Mouse (Mus musculus): ENCODE measurements around the gene Gm17545. TPM values are rescaled to one million over a fixed set of nuclear protein-coding genes. Genes with fewer than 3 reads are reported as not detected.

Gm17545 gene
- polyA plus RNA-seq, 1 experiment from 2014 or later = not detected

- DNase-seq (ENCODE audit: low spot score) = peak; percentile 10
- no peaks in the 10 kb centered on the region for H3K36me3 ChIP-seq (ENCODE audit: control insufficient read depth, insufficient read depth, low read length)
- H3K9ac ChIP-seq (ENCODE audit: low read depth, low read length) = no peak overlapping the region
- WGBS = 21% methylated on average over 7 of the region's 7 CpGs
- H3K9me3 ChIP-seq (ENCODE audit: control insufficient read depth, low read length) = no peaks in the 10 kb centered on the region
- ATAC-seq (ENCODE audit: low FRiP score) = no peak
- H3K4me1 ChIP-seq (replicated peaks; ENCODE audit: control insufficient read depth, insufficient read depth, low read length) = no peaks in the 10 kb centered on the region
- no peak overlapping the region for H3K4me2 ChIP-seq (replicated peaks; ENCODE audit: low read depth, low read length)
- no peaks in the 10 kb centered on the region for H3K27me3 ChIP-seq (ENCODE audit: control insufficient read depth, insufficient read depth, low read length)
- H3K27ac ChIP-seq (ENCODE audit: low read depth, low read length) = no peak overlapping the region
- H3K4me3 ChIP-seq (ENCODE audit: low read depth, low read length) = no peak overlapping the region
Observed at GRCm38 (mm10) chr9:22420491-22420890, 33.6 kb upstream of the Gm17545 start.

GRCm38 (mm10) chr9:22422559-22422958 lies 31.5 kb upstream of the Gm17545 start:
- no peak overlapping the region for H3K4me2 ChIP-seq (replicated peaks; ENCODE audit: low read depth, low read length)
- H3K36me3 ChIP-seq (ENCODE audit: control insufficient read depth, insufficient read depth, low read length) = no peaks in the 10 kb centered on the region
- no peak overlapping the region for H3K4me3 ChIP-seq (ENCODE audit: low read depth, low read length)
- H3K9me3 ChIP-seq (ENCODE audit: control insufficient read depth, low read length) = no peaks in the 10 kb centered on the region
- H3K9ac ChIP-seq (ENCODE audit: low read depth, low read length) = no peak overlapping the region
- 76% methylated on average over 1 of the region's 1 CpGs for WGBS
- no peaks in the 10 kb centered on the region for H3K27me3 ChIP-seq (ENCODE audit: control insufficient read depth, insufficient read depth, low read length)
- no peaks in the 10 kb centered on the region for H3K4me1 ChIP-seq (replicated peaks; ENCODE audit: control insufficient read depth, insufficient read depth, low read length)
- ATAC-seq (ENCODE audit: low FRiP score) = no peak
- H3K27ac ChIP-seq (ENCODE audit: low read depth, low read length) = no peak overlapping the region
- DNase-seq (ENCODE audit: low spot score) = no peak

GRCm38 (mm10) chr9:22423507-22423906 lies 30.6 kb upstream of the Gm17545 start:
- Histone ChIP-seq H3K36me3 (ENCODE audit: control insufficient read depth, insufficient read depth, low read length) (no peaks in the 10 kb centered on the region), H3K27ac (ENCODE audit: low read depth, low read length) (no peak overlapping the region), H3K4me1 (replicated peaks; ENCODE audit: control insufficient read depth, insufficient read depth, low read length) (no peaks in the 10 kb centered on the region), H3K9ac (ENCODE audit: low read depth, low read length) (no peak overlapping the region), H3K9me3 (ENCODE audit: control insufficient read depth, low read length) (no peaks in the 10 kb centered on the region), H3K27me3 (ENCODE audit: control insufficient read depth, insufficient read depth, low read length) (no peaks in the 10 kb centered on the region), H3K4me3 (ENCODE audit: low read depth, low read length) (no peak overlapping the region), H3K4me2 (replicated peaks; ENCODE audit: low read depth, low read length) (no peak overlapping the region)
- WGBS = 79% methylated on average over 1 of the region's 1 CpGs
- no peak for DNase-seq (ENCODE audit: low spot score)
- ATAC-seq (ENCODE audit: low FRiP score) = no peak

GRCm38 (mm10) chr9:22424196-22424595 lies 29.9 kb upstream of the Gm17545 start:
- Histone ChIP-seq H3K4me2 (replicated peaks; ENCODE audit: low read depth, low read length) (no peak overlapping the region), H3K27me3 (ENCODE audit: control insufficient read depth, insufficient read depth, low read length) (no peaks in the 10 kb centered on the region), H3K4me1 (replicated peaks; ENCODE audit: control insufficient read depth, insufficient read depth, low read length) (no peaks in the 10 kb centered on the region), H3K27ac (ENCODE audit: low read depth, low read length) (no peak overlapping the region), H3K4me3 (ENCODE audit: low read depth, low read length) (no peak overlapping the region), H3K9me3 (ENCODE audit: control insufficient read depth, low read length) (no peaks in the 10 kb centered on the region), H3K9ac (ENCODE audit: low read depth, low read length) (no peak overlapping the region), H3K36me3 (ENCODE audit: control insufficient read depth, insufficient read depth, low read length) (no peaks in the 10 kb centered on the region)
- WGBS = 80% methylated on average over 10 of the region's 10 CpGs
- no peak for ATAC-seq (ENCODE audit: low FRiP score)
- no peak for DNase-seq (ENCODE audit: low spot score)

- WGBS = 98% methylated on average over 4 of the region's 4 CpGs
- Histone ChIP-seq H3K9me3 (ENCODE audit: control insufficient read depth, low read length) (no peaks in the 10 kb centered on the region), H3K4me1 (replicated peaks; ENCODE audit: control insufficient read depth, insufficient read depth, low read length) (no peaks in the 10 kb centered on the region), H3K4me3 (ENCODE audit: low read depth, low read length) (no peak overlapping the region), H3K36me3 (ENCODE audit: control insufficient read depth, insufficient read depth, low read length) (no peaks in the 10 kb centered on the region), H3K27me3 (ENCODE audit: control insufficient read depth, insufficient read depth, low read length) (no peaks in the 10 kb centered on the region), H3K9ac (ENCODE audit: low read depth, low read length) (no peak overlapping the region), H3K4me2 (replicated peaks; ENCODE audit: low read depth, low read length) (no peak overlapping the region), H3K27ac (ENCODE audit: low read depth, low read length) (no peak overlapping the region)
- DNase-seq (ENCODE audit: low spot score) (no peak), ATAC-seq (ENCODE audit: low FRiP score) (no peak)
Observed at GRCm38 (mm10) chr9:22424719-22425118, 29.4 kb upstream of the Gm17545 start.

GRCm38 (mm10) chr9:22428028-22428665 lies 25.9 kb upstream of the Gm17545 start:
- no peak for DNase-seq (ENCODE audit: low spot score)

DNA sequence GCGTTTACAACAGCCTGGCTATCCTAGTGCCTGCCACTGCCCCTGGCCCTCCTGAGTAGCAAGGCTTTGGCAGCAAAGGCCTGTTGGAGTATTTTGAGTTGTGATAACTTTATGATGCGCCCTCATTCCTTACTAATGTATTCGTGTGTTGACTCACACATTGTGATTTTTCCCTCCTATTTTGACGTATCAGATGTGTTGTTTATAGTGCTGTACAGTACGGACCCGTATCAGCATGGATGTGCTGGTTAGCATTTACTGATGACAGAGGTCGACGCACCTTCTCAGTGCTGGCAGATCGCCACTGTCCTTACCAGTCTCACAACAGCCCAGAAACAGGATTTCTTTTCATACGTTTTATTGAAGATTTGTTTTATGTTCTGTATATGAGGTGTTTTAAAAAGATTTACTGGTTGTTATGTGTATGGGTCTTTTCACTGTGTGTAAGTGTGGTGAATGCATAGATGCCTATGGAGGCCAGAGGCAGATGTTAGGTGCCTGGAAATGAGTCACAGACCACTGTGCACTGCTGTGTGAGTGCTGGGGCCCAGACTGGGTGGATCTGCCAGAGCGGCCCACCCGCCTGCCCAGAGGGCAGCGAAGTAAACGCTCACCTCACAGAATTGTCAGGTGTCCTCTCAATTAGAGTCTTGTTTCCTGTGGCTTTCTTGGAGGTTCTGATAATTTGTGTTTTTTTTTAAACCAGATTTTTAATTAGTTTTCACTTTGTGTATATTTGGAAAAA lies 25.3 kb upstream of the Gm17545 start:
- no peaks in the 10 kb centered on the region for H3K9me3 ChIP-seq (ENCODE audit: control insufficient read depth, low read length)
- no peak overlapping the region for H3K9ac ChIP-seq (ENCODE audit: low read depth, low read length)
- DNase-seq (ENCODE audit: low spot score) (no peak), ATAC-seq (ENCODE audit: low FRiP score) (no peak)
- H3K4me1 ChIP-seq (replicated peaks; ENCODE audit: control insufficient read depth, insufficient read depth, low read length) = no peaks in the 10 kb centered on the region
- H3K36me3 ChIP-seq (ENCODE audit: control insufficient read depth, insufficient read depth, low read length) = no peaks in the 10 kb centered on the region
- no peaks in the 10 kb centered on the region for H3K27me3 ChIP-seq (ENCODE audit: control insufficient read depth, insufficient read depth, low read length)
- no peak overlapping the region for H3K27ac ChIP-seq (ENCODE audit: low read depth, low read length)
- H3K4me2 ChIP-seq (replicated peaks; ENCODE audit: low read depth, low read length) = no peak overlapping the region
- 84% methylated on average over 14 of the region's 14 CpGs for WGBS
- no peak overlapping the region for H3K4me3 ChIP-seq (ENCODE audit: low read depth, low read length)

More at GRCm38 (mm10) chr9:22428028-22428665, 25.9 kb upstream of the Gm17545 start:
- Histone ChIP-seq H3K4me3 (ENCODE audit: low read depth, low read length) (no peak overlapping the region), H3K27me3 (ENCODE audit: control insufficient read depth, insufficient read depth, low read length) (no peaks in the 10 kb centered on the region), H3K4me2 (replicated peaks; ENCODE audit: low read depth, low read length) (no peak overlapping the region), H3K36me3 (ENCODE audit: control insufficient read depth, insufficient read depth, low read length) (no peaks in the 10 kb centered on the region), H3K9ac (ENCODE audit: low read depth, low read length) (no peak overlapping the region), H3K4me1 (replicated peaks; ENCODE audit: control insufficient read depth, insufficient read depth, low read length) (no peaks in the 10 kb centered on the region), H3K9me3 (ENCODE audit: control insufficient read depth, low read length) (no peaks in the 10 kb centered on the region), H3K27ac (ENCODE audit: low read depth, low read length) (no peak overlapping the region)
- 22% methylated on average over 2 of the region's 4 CpGs for WGBS
- no peak for ATAC-seq (ENCODE audit: low FRiP score)

GRCm38 (mm10) chr9:22429533-22430241 lies 24.4 kb upstream of the Gm17545 start:
- no peaks in the 10 kb centered on the region for H3K36me3 ChIP-seq (ENCODE audit: control insufficient read depth, insufficient read depth, low read length)
- DNase-seq (ENCODE audit: low spot score) = no peak
- no peak overlapping the region for H3K27ac ChIP-seq (ENCODE audit: low read depth, low read length)
- WGBS = 74% methylated on average over 15 of the region's 15 CpGs
- no peaks in the 10 kb centered on the region for H3K9me3 ChIP-seq (ENCODE audit: control insufficient read depth, low read length)
- H3K4me1 ChIP-seq (replicated peaks; ENCODE audit: control insufficient read depth, insufficient read depth, low read length) = no peaks in the 10 kb centered on the region
- no peaks in the 10 kb centered on the region for H3K27me3 ChIP-seq (ENCODE audit: control insufficient read depth, insufficient read depth, low read length)
- ATAC-seq (ENCODE audit: low FRiP score) = no peak
- no peak overlapping the region for H3K4me3 ChIP-seq (ENCODE audit: low read depth, low read length)
- H3K4me2 ChIP-seq (replicated peaks; ENCODE audit: low read depth, low read length) = no peak overlapping the region
- no peak overlapping the region for H3K9ac ChIP-seq (ENCODE audit: low read depth, low read length)

Measured in hindbrain, embryonic 11.5 days (tissue).